In genomic region chrX:74254888-74255565, GRCm38 (mm10) we compare ENCODE assay signal across 8 mouse cellular contexts. TPM values are rescaled to one million over a fixed set of nuclear protein-coding genes. Genes with fewer than 3 reads are reported as not detected.
DNase-seq lines count a peak whose midpoint lies in the region; ATAC-seq and TF ChIP-seq lines count a peak whose summit lies in the region.

No protein-coding gene starts in this region.

- H3K36me3 ChIP-seq in kidney, embryonic 15.5 days, result peaks cover 30% of the 10 kb centered on the region
- H3K36me3 ChIP-seq in hindbrain, embryonic 15.5 days, result no peaks in the 10 kb centered on the region; the same call in 1 of the 2 replicates
- H3K36me3 ChIP-seq in midbrain, embryonic 11.5 days (ENCODE audit: control insufficient read depth, insufficient read depth, low read length), result no peaks in the 10 kb centered on the region

- WGBS in kidney, embryonic 15.5 days, result 21% methylated on average over 31 of the region's 31 CpGs
- WGBS in hindbrain, embryonic 15.5 days, result 40% methylated on average over 27 of the region's 31 CpGs
- WGBS in midbrain, embryonic 11.5 days, result 29% methylated on average over 31 of the region's 31 CpGs

- TF ChIP-seq POLR2A in bone marrow macrophage, adult 2 months (IDR thresholded peaks at IDR 0.05; ENCODE audit: borderline replicate concordance, low read depth, low read length), result no peak

- peak overlapping the region; percentile 63 for H3K4me2 ChIP-seq in kidney, embryonic 15.5 days
- peak overlapping the region; percentile 65 for H3K4me2 ChIP-seq in hindbrain, embryonic 15.5 days
- peak overlapping the region; percentile 45 for H3K4me2 ChIP-seq in midbrain, embryonic 11.5 days

- no peak for TF ChIP-seq CTCF in bone marrow macrophage, adult 2 months (IDR thresholded peaks at IDR 0.05; ENCODE audit: low read depth, low read length)

- ATAC-seq in kidney, embryonic 15.5 days (replicated peaks; ENCODE audit: low FRiP score), result peak; percentile 77
- peak; percentile 75; the same call in 1 of the 2 replicates for ATAC-seq in hindbrain, embryonic 15.5 days (ENCODE audit: low FRiP score, low read depth)
- ATAC-seq in midbrain, embryonic 11.5 days (ENCODE audit: low FRiP score), result peak; percentile 14; the same call in 1 of the 2 replicates
- no peak for ATAC-seq in activated CD4-positive, CD25-positive, alpha-beta regulatory T cell, adult 4 months

- peaks cover 5% of the 10 kb centered on the region for H3K4me1 ChIP-seq in kidney, embryonic 15.5 days
- peaks cover 2% of the 10 kb centered on the region for H3K4me1 ChIP-seq in bone marrow macrophage, adult 2 months (ENCODE audit: control insufficient read depth, insufficient read depth, low read length)
- peaks cover 10% of the 10 kb centered on the region for H3K4me1 ChIP-seq in hindbrain, embryonic 15.5 days (replicated peaks)
- H3K4me1 ChIP-seq in midbrain, embryonic 11.5 days (ENCODE audit: control insufficient read depth, insufficient read depth, low read length), result no peaks in the 10 kb centered on the region

- peak overlapping the region; percentile 94 for H3K27ac ChIP-seq in kidney, embryonic 15.5 days
- H3K27ac ChIP-seq in bone marrow macrophage, adult 2 months (ENCODE audit: insufficient read depth, low read depth, low read length), result peak overlapping the region; percentile 63
- peak overlapping the region; percentile 93 for H3K27ac ChIP-seq in hindbrain, embryonic 15.5 days (replicated peaks)
- peak overlapping the region; percentile 74 for H3K27ac ChIP-seq in midbrain, embryonic 11.5 days (ENCODE audit: low read depth, low read length)

- peak overlapping the region; percentile 60 for H3K4me3 ChIP-seq in kidney, embryonic 15.5 days (replicated peaks)
- H3K4me3 ChIP-seq in bone marrow macrophage, adult 2 months (ENCODE audit: insufficient read depth, low read length), result peak overlapping the region; percentile 74
- peak overlapping the region; percentile 58 for H3K4me3 ChIP-seq in hindbrain, embryonic 15.5 days
- H3K4me3 ChIP-seq in midbrain, embryonic 11.5 days (ENCODE audit: low read depth, low read length), result peak overlapping the region; percentile 55

- H3K27me3 ChIP-seq in kidney, embryonic 15.5 days, result no peaks in the 10 kb centered on the region
- H3K27me3 ChIP-seq in hindbrain, embryonic 15.5 days, result no peaks in the 10 kb centered on the region
- no peaks in the 10 kb centered on the region for H3K27me3 ChIP-seq in midbrain, embryonic 11.5 days (ENCODE audit: control insufficient read depth, insufficient read depth, low read length)

- H3K9me3 ChIP-seq in kidney, embryonic 15.5 days (replicated peaks), result no peaks in the 10 kb centered on the region
- no peaks in the 10 kb centered on the region for H3K9me3 ChIP-seq in hindbrain, embryonic 15.5 days
- no peaks in the 10 kb centered on the region for H3K9me3 ChIP-seq in midbrain, embryonic 11.5 days (ENCODE audit: control insufficient read depth, low read length)

- H3K9ac ChIP-seq in kidney, embryonic 15.5 days, result peak overlapping the region; percentile 74
- H3K9ac ChIP-seq in hindbrain, embryonic 15.5 days, result peak overlapping the region; percentile 68
- H3K9ac ChIP-seq in midbrain, embryonic 11.5 days (ENCODE audit: low read length), result peak overlapping the region; percentile 76

- no peak for DNase-seq in kidney, postnatal 14 days
- no peak for DNase-seq in midbrain, embryonic 11.5 days (ENCODE audit: low spot score, missing footprints)
- no peak for DNase-seq in frontal cortex, adult 2 months (ENCODE audit: extremely low spot score in 1 of 2, low spot score in 1 of 2)
- DNase-seq in layer of hippocampus, postnatal 14 days (ENCODE audit: low spot score in 2 of 2), result no peak

RNA-seq across cellular contexts. Expression of gene Emd, which starts 0.5 kb away (rescaled TPM):
- polyA plus RNA-seq in kidney, embryonic 15.5 days (2015; fragmentation: Nextera tagmentation; extraction: Ambion mirVana), result 27.9 and 30.9 TPM in 2 replicates
- polyA plus RNA-seq in bone marrow macrophage, adult 2 months (2012; ENCODE audit: insufficient read depth, insufficient read length, missing spikeins), result 61.4 and 66.9 TPM in 2 replicates
- polyA plus RNA-seq in hindbrain, embryonic 15.5 days (2015; fragmentation: Nextera tagmentation; extraction: Ambion mirVana), result 14.5 and 16.7 TPM in 2 replicates
- polyA plus RNA-seq in midbrain, embryonic 11.5 days (2014; fragmentation: Nextera tagmentation; extraction: Ambion mirVana), result 24.3 and 25.2 TPM in 2 replicates
- polyA plus RNA-seq in frontal cortex, adult 2 months (2012; rRNA removed), result 45.2 and 45.8 TPM in 2 replicates
- 10 to 100 TPM; 47.0 to 48.0 TPM for polyA plus RNA-seq in activated CD4-positive, CD25-positive, alpha-beta regulatory T cell, adult 4 months (2017; shearing (Covaris generic))
- 10 to 100 TPM; 37.9 to 39.3 TPM for total RNA-seq in layer of hippocampus, postnatal 14 days (2021)

RNA-seq across cellular contexts. Expression of gene Flna, which starts 5.4 kb away (rescaled TPM):
- polyA plus RNA-seq in kidney, embryonic 15.5 days (2015; fragmentation: Nextera tagmentation; extraction: Ambion mirVana), result 243 and 308 TPM in 2 replicates
- 326 and 442 TPM in 2 replicates for polyA plus RNA-seq in bone marrow macrophage, adult 2 months (2012; ENCODE audit: insufficient read depth, insufficient read length, missing spikeins)
- 87.8 and 92.0 TPM in 2 replicates for polyA plus RNA-seq in hindbrain, embryonic 15.5 days (2015; fragmentation: Nextera tagmentation; extraction: Ambion mirVana)
- polyA plus RNA-seq in midbrain, embryonic 11.5 days (2014; fragmentation: Nextera tagmentation; extraction: Ambion mirVana), result 178 and 185 TPM in 2 replicates
- polyA plus RNA-seq in frontal cortex, adult 2 months (2012; rRNA removed), result 131 and 166 TPM in 2 replicates
- 100 to 1,000 TPM; 202 to 298 TPM for polyA plus RNA-seq in activated CD4-positive, CD25-positive, alpha-beta regulatory T cell, adult 4 months (2017; shearing (Covaris generic))
- total RNA-seq in layer of hippocampus, postnatal 14 days (2021), result 100 to 1,000 TPM; 133 to 154 TPM

RNA-seq across cellular contexts. Expression of gene Rpl10, which starts 15.6 kb away (rescaled TPM):
- 796 and 801 TPM in 2 replicates for polyA plus RNA-seq in kidney, embryonic 15.5 days (2015; fragmentation: Nextera tagmentation; extraction: Ambion mirVana)
- 136 and 172 TPM in 2 replicates for polyA plus RNA-seq in bone marrow macrophage, adult 2 months (2012; ENCODE audit: insufficient read depth, insufficient read length, missing spikeins)
- 396 and 404 TPM in 2 replicates for polyA plus RNA-seq in hindbrain, embryonic 15.5 days (2015; fragmentation: Nextera tagmentation; extraction: Ambion mirVana)
- polyA plus RNA-seq in midbrain, embryonic 11.5 days (2014; fragmentation: Nextera tagmentation; extraction: Ambion mirVana), result 661 and 713 TPM in 2 replicates
- 698 and 796 TPM in 2 replicates for polyA plus RNA-seq in frontal cortex, adult 2 months (2012; rRNA removed)
- 1,000 to 10,000 TPM in 1 of 2 experiments, 100 to 1,000 TPM in 1; 640 to 1,689 TPM for polyA plus RNA-seq in activated CD4-positive, CD25-positive, alpha-beta regulatory T cell, adult 4 months (2017; shearing (Covaris generic))
- 100 to 1,000 TPM; 156 to 173 TPM for total RNA-seq in layer of hippocampus, postnatal 14 days (2021)

RNA-seq across cellular contexts. Expression of gene Taz, which starts 26.7 kb away (rescaled TPM):
- 88.2 and 91.1 TPM in 2 replicates for polyA plus RNA-seq in kidney, embryonic 15.5 days (2015; fragmentation: Nextera tagmentation; extraction: Ambion mirVana)
- 74.6 and 79.4 TPM in 2 replicates for polyA plus RNA-seq in bone marrow macrophage, adult 2 months (2012; ENCODE audit: insufficient read depth, insufficient read length, missing spikeins)
- polyA plus RNA-seq in hindbrain, embryonic 15.5 days (2015; fragmentation: Nextera tagmentation; extraction: Ambion mirVana), result 73.2 and 80.1 TPM in 2 replicates
- polyA plus RNA-seq in midbrain, embryonic 11.5 days (2014; fragmentation: Nextera tagmentation; extraction: Ambion mirVana), result 57.9 and 60.9 TPM in 2 replicates
- 95.1 and 109 TPM in 2 replicates for polyA plus RNA-seq in frontal cortex, adult 2 months (2012; rRNA removed)
- 10 to 100 TPM; 42.1 to 51.3 TPM for polyA plus RNA-seq in activated CD4-positive, CD25-positive, alpha-beta regulatory T cell, adult 4 months (2017; shearing (Covaris generic))
- total RNA-seq in layer of hippocampus, postnatal 14 days (2021), result 10 to 100 TPM; 47.9 to 67.4 TPM

RNA-seq across cellular contexts. Expression of gene Dnase1l1, which starts 27.1 kb away (rescaled TPM):
- polyA plus RNA-seq in kidney, embryonic 15.5 days (2015; fragmentation: Nextera tagmentation; extraction: Ambion mirVana), result 12.8 and 13.0 TPM in 2 replicates
- 274 and 292 TPM in 2 replicates for polyA plus RNA-seq in bone marrow macrophage, adult 2 months (2012; ENCODE audit: insufficient read depth, insufficient read length, missing spikeins)
- 4.4 and 4.7 TPM in 2 replicates for polyA plus RNA-seq in hindbrain, embryonic 15.5 days (2015; fragmentation: Nextera tagmentation; extraction: Ambion mirVana)
- 4.3 and 4.4 TPM in 2 replicates for polyA plus RNA-seq in midbrain, embryonic 11.5 days (2014; fragmentation: Nextera tagmentation; extraction: Ambion mirVana)
- polyA plus RNA-seq in frontal cortex, adult 2 months (2012; rRNA removed), result 3.7 and 4.8 TPM in 2 replicates
- polyA plus RNA-seq in activated CD4-positive, CD25-positive, alpha-beta regulatory T cell, adult 4 months (2017; shearing (Covaris generic)), result 10 to 100 TPM; 16.6 to 18.5 TPM
- total RNA-seq in layer of hippocampus, postnatal 14 days (2021), result 1 to 10 TPM; 2.0 to 2.2 TPM
